Mouse (Mus musculus): ENCODE data around the gene Spns3.

- TF ChIP-seq CTCF (IDR thresholded peaks at IDR 0.05) (no peak), POLR2A (IDR thresholded peaks at IDR 0.05; ENCODE audit: insufficient read depth, low read depth, low read length) (no peak)
Observed at GRCm38 (mm10) chr11:72464821-72465220, 85.5 kb downstream of the Spns3 start.
